Mouse (Mus musculus) myocyte (in vitro differentiated cells): Measurements from ENCODE around the gene Cenpa. TPM values are rescaled to one million over a fixed set of nuclear protein-coding genes. Genes with fewer than 3 reads are reported as not detected.

Experiments used
- H3K27me3 ChIP-seq: one replicate; pipeline ENCODE4 v1.6.1; 2011; ENCODE audit not compliant: control insufficient read depth, insufficient read depth, insufficient read length
- H3K36me3 ChIP-seq: one replicate; pipeline ENCODE4 v1.6.1; 2011; ENCODE audit not compliant: control insufficient read depth, insufficient read depth
- H3K4me2 ChIP-seq: one replicate; pipeline ENCODE4 v1.6.1; 2011; ENCODE audit warnings: low read depth, control low read depth
- H3K4me3 ChIP-seq: one replicate; pipeline ENCODE4 v1.5.1; 2011; ENCODE audit warnings: mild to moderate bottlenecking, control low read depth, moderate library complexity
- H3K79me2 ChIP-seq: one replicate; pipeline ENCODE4 v1.6.1; 2011; ENCODE audit not compliant: control insufficient read depth, insufficient read depth
- H3ac ChIP-seq: one replicate; pipeline ENCODE4 v1.6.1; 2011; ENCODE audit not compliant: control insufficient read depth, insufficient read length
- CEBPB ChIP-seq: IDR thresholded peaks from 2 replicates; pipeline ENCODE4 v1.6.1; 2011; ENCODE audit warnings: mild to moderate bottlenecking, moderate library complexity; ENCODE audit not compliant: poor library complexity, insufficient read depth, severe bottlenecking
- E2F4 ChIP-seq: IDR thresholded peaks from one replicate; pipeline ENCODE4 v1.6.1; 2011; ENCODE audit warnings: mild to moderate bottlenecking, control low read depth, moderate library complexity; ENCODE audit not compliant: insufficient read depth
- MAX ChIP-seq: IDR thresholded peaks from one replicate; pipeline ENCODE4 v1.6.1; 2011; ENCODE audit warnings: low read depth, mild to moderate bottlenecking, control low read depth
- MYOD1 ChIP-seq, 3 experiments: IDR thresholded peaks; one replicate each; pipeline ENCODE4 v1.6.1; 2011; ENCODE audit warnings: control low read depth in 2 of 3, low read depth in 2 of 3, mild to moderate bottlenecking in 2 of 3, moderate library complexity in 1 of 3; ENCODE audit not compliant: insufficient read length in 2 of 3, control insufficient read depth in 1 of 3
- MYOG ChIP-seq, 3 experiments: IDR thresholded peaks; one replicate each; pipeline ENCODE4 v1.6.1; 2011; ENCODE audit warnings: control low read depth in 2 of 3, low read depth in 2 of 3, mild to moderate bottlenecking in 2 of 3; ENCODE audit not compliant: insufficient read length in 2 of 3, control insufficient read depth in 1 of 3, insufficient read depth in 1 of 3
- POLR2A ChIP-seq: IDR thresholded peaks from one replicate; pipeline ENCODE4 v1.6.1; 2011; ENCODE audit warnings: low read depth, mild to moderate bottlenecking, control low read depth, moderate library complexity; ENCODE audit not compliant: insufficient read length
- POLR2AphosphoS2 ChIP-seq: IDR thresholded peaks from one replicate; pipeline ENCODE4 v1.6.1; 2011; ENCODE audit warnings: low read depth, control low read depth; ENCODE audit not compliant: insufficient read length
- REST ChIP-seq: IDR thresholded peaks from one replicate; pipeline ENCODE4 v1.6.1; 2011; ENCODE audit warnings: mild to moderate bottlenecking, control low read depth, moderate library complexity; ENCODE audit not compliant: insufficient read depth, insufficient read length
- SRF ChIP-seq: IDR thresholded peaks from one replicate; pipeline ENCODE4 v1.6.1; 2011; ENCODE audit warnings: low read depth; ENCODE audit not compliant: control insufficient read depth, insufficient read length
- TCF12 ChIP-seq: IDR thresholded peaks from one replicate; pipeline ENCODE4 v1.6.1; 2011; ENCODE audit warnings: mild to moderate bottlenecking, control low read depth; ENCODE audit not compliant: poor library complexity, insufficient read depth, severe bottlenecking
- TCF3 ChIP-seq: IDR thresholded peaks from one replicate; pipeline ENCODE4 v1.6.1; 2011; ENCODE audit warnings: low read depth, control low read depth; ENCODE audit not compliant: insufficient read length
- USF1 ChIP-seq: IDR thresholded peaks from one replicate; pipeline ENCODE4 v1.6.1; 2011; ENCODE audit warnings: low read depth, mild to moderate bottlenecking, control low read depth, moderate library complexity
- polyA plus RNA-seq: library from polyadenylated mRNA; unstranded; fragments of >200 nt; fragmentation: generic; extraction: Trizol; gene quantifications from one replicate; pipeline ENCODE4 v1.2.1, GENCODE M21; 2012; ENCODE audit warnings: missing spikeins

Gene Cenpa
- polyA plus RNA-seq, 1 experiment, result 65.3 TPM

- Histone ChIP-seq H3ac (no peak overlapping the region), H3K36me3 (no peaks in the 10 kb centered on the region), H3K4me2 (no peak overlapping the region), H3K79me2 (no peaks in the 10 kb centered on the region), H3K4me3 (no peak overlapping the region), H3K27me3 (peaks cover 50% of the 10 kb centered on the region)
- no peak for TF ChIP-seq E2F4
- TF ChIP-seq MYOG (IDR thresholded peaks at IDR 0.05; ENCODE audit: control insufficient read depth in 1 of 3, insufficient read depth in 1 of 3, insufficient read length in 2 of 3, low read depth in 2 of 3), result no peak
- TF ChIP-seq USF1, result no peak
- no peak for TF ChIP-seq TCF3
- no peak for TF ChIP-seq MAX
- TF ChIP-seq CEBPB, result no peak
- TF ChIP-seq TCF12, result no peak
- no peak for TF ChIP-seq POLR2AphosphoS2
- TF ChIP-seq MYOD1 (IDR thresholded peaks at IDR 0.05; ENCODE audit: control insufficient read depth in 1 of 3, insufficient read length in 2 of 3, low read depth in 2 of 3), result no peak
- no peak for TF ChIP-seq REST
- TF ChIP-seq SRF, result no peak
- no peak for TF ChIP-seq POLR2A
Observed at GRCm38 (mm10) chr5:30622841-30623185, 43.8 kb upstream of the Cenpa start.

GRCm38 (mm10) chr5:30623380-30623779 is 43.2 kb upstream of the Cenpa start:
- Histone ChIP-seq H3K36me3 (no peaks in the 10 kb centered on the region), H3K4me2 (no peak overlapping the region)

GRCm38 (mm10) chr5:30624311-30624710 is 42.3 kb upstream of the Cenpa start:
- no peak overlapping the region for H3K4me3 ChIP-seq
- H3ac ChIP-seq, result no peak overlapping the region
- no peaks in the 10 kb centered on the region for H3K36me3 ChIP-seq
- no peak for TF ChIP-seq CEBPB
- TF ChIP-seq POLR2A, result no peak
- no peak for TF ChIP-seq POLR2AphosphoS2
- H3K79me2 ChIP-seq, result no peaks in the 10 kb centered on the region
- H3K27me3 ChIP-seq, result peaks cover 51% of the 10 kb centered on the region
- H3K4me2 ChIP-seq, result no peak overlapping the region

More at GRCm38 (mm10) chr5:30623380-30623779, 43.2 kb upstream of the Cenpa start:
- Histone ChIP-seq H3K27me3 (peaks cover 50% of the 10 kb centered on the region), H3K4me3 (no peak overlapping the region), H3K79me2 (no peaks in the 10 kb centered on the region), H3ac (no peak overlapping the region)
- no peak for TF ChIP-seq CEBPB
- no peak for TF ChIP-seq POLR2AphosphoS2
- TF ChIP-seq E2F4, result no peak
- TF ChIP-seq TCF12, result no peak
- no peak for TF ChIP-seq SRF
- no peak for TF ChIP-seq MYOG (IDR thresholded peaks at IDR 0.05; ENCODE audit: control insufficient read depth in 1 of 3, insufficient read depth in 1 of 3, insufficient read length in 2 of 3, low read depth in 2 of 3)
- no peak for TF ChIP-seq MYOD1 (IDR thresholded peaks at IDR 0.05; ENCODE audit: control insufficient read depth in 1 of 3, insufficient read length in 2 of 3, low read depth in 2 of 3)
- no peak for TF ChIP-seq REST
- no peak for TF ChIP-seq USF1
- TF ChIP-seq MAX, result no peak
- no peak for TF ChIP-seq POLR2A
- no peak for TF ChIP-seq TCF3

- Histone ChIP-seq H3K79me2 (no peaks in the 10 kb centered on the region), H3K36me3 (no peaks in the 10 kb centered on the region), H3K27me3 (peaks cover 54% of the 10 kb centered on the region), H3ac (no peak overlapping the region), H3K4me2 (no peak overlapping the region), H3K4me3 (no peak overlapping the region)
- TF ChIP-seq POLR2AphosphoS2 (no peak), REST (no peak), SRF (no peak), POLR2A (no peak), USF1 (no peak), TCF12 (no peak), MYOG (IDR thresholded peaks at IDR 0.05; ENCODE audit: control insufficient read depth in 1 of 3, insufficient read depth in 1 of 3, insufficient read length in 2 of 3, low read depth in 2 of 3) (no peak), TCF3 (no peak), MAX (no peak), CEBPB (no peak), MYOD1 (IDR thresholded peaks at IDR 0.05; ENCODE audit: control insufficient read depth in 1 of 3, insufficient read length in 2 of 3, low read depth in 2 of 3) (no peak), E2F4 (no peak)
Observed at GRCm38 (mm10) chr5:30624908-30625307, 41.7 kb upstream of the Cenpa start.

GRCm38 (mm10) chr5:30625379-30625778 is 41.2 kb upstream of the Cenpa start:
- H3K4me3 ChIP-seq, result no peak overlapping the region
- TF ChIP-seq SRF (no peak), MAX (no peak), E2F4 (no peak), TCF3 (no peak), POLR2AphosphoS2 (no peak), TCF12 (no peak), USF1 (no peak), POLR2A (no peak), CEBPB (no peak), REST (no peak), MYOG (IDR thresholded peaks at IDR 0.05; ENCODE audit: control insufficient read depth in 1 of 3, insufficient read depth in 1 of 3, insufficient read length in 2 of 3, low read depth in 2 of 3) (no peak), MYOD1 (IDR thresholded peaks at IDR 0.05; ENCODE audit: control insufficient read depth in 1 of 3, insufficient read length in 2 of 3, low read depth in 2 of 3) (no peak)
- no peak overlapping the region for H3ac ChIP-seq
- H3K79me2 ChIP-seq, result no peaks in the 10 kb centered on the region
- no peak overlapping the region for H3K4me2 ChIP-seq
- H3K27me3 ChIP-seq, result peaks cover 59% of the 10 kb centered on the region
- H3K36me3 ChIP-seq, result no peaks in the 10 kb centered on the region
